Mouse (Mus musculus) kidney, embryonic 15.5 days (tissue): ENCODE measurements around the gene Rptor. TPM values are rescaled to one million over a fixed set of nuclear protein-coding genes. Genes with fewer than 3 reads are reported as not detected.
A peak's percentile ranks its signal among the peaks of the same experiment; 100 is the strongest.
"Not testable (repeated sequence)": the region's sequence is repeated elsewhere in the genome, so short reads cannot be mapped to it uniquely, and the experiment has no call there.

ENCODE experiments used
- ATAC-seq: fragments of 200-750 bp; cut with Nextera tagmentation; replicated peaks from 2 replicates; pipeline ENCODE4 v1.8.0; 2017; ENCODE audit warnings: moderate TSS enrichment; ENCODE audit not compliant: low FRiP score
- H3K27ac ChIP-seq: fragments of 300-500 bp; sonication (generic); 2 replicates; pipeline ENCODE4 v1.5.1; 2015; ENCODE audit warnings: mild to moderate bottlenecking, inconsistent platforms
- H3K27me3 ChIP-seq: fragments of 300-500 bp; sonication (generic); 2 replicates; pipeline ENCODE4 v1.6.1; 2015; ENCODE audit warnings: inconsistent platforms
- H3K36me3 ChIP-seq: fragments of 300-500 bp; sonication (generic); 2 replicates; pipeline ENCODE4 v1.6.1; 2015; ENCODE audit warnings: inconsistent platforms
- H3K4me1 ChIP-seq: fragments of 300-500 bp; sonication (generic); 2 replicates; pipeline ENCODE4 v1.6.1; 2015; ENCODE audit warnings: inconsistent platforms
- H3K4me2 ChIP-seq: fragments of 300-500 bp; sonication (generic); 2 replicates; pipeline ENCODE4 v1.6.1; 2015; ENCODE audit warnings: moderate library complexity, mild to moderate bottlenecking, inconsistent platforms
- H3K4me3 ChIP-seq: fragments of 300-500 bp; sonication (generic); replicated peaks from 2 replicates; pipeline ENCODE4 v1.5.1; 2015; ENCODE audit warnings: mild to moderate bottlenecking, inconsistent platforms
- H3K9ac ChIP-seq: fragments of 300-500 bp; sonication (generic); 2 replicates; pipeline ENCODE4 v1.6.1; 2015; ENCODE audit warnings: mild to moderate bottlenecking, inconsistent platforms
- H3K9me3 ChIP-seq: fragments of 300-500 bp; sonication (generic); replicated peaks from 2 replicates; pipeline ENCODE4 v1.6.1; 2016; ENCODE audit warnings: inconsistent platforms
- WGBS: fragments of 180-500 bp; shearing (Covaris S2); methylation state at CpG from one replicate; pipeline ENCODE4 v1.1.7; 2015; ENCODE audit warnings: mixed read lengths; 5-methylcytosine and 5-hydroxymethylcytosine counted together
- polyA plus RNA-seq: library from polyadenylated mRNA; unstranded; fragments of >200 nt; fragmentation: Nextera tagmentation; extraction: Ambion mirVana; gene quantifications from 2 replicates; pipeline ENCODE4 v1.2.1, GENCODE M21; 2015

Rptor gene
- polyA plus RNA-seq, 1 experiment from 2014 or later: 13.1 TPM

DNA sequence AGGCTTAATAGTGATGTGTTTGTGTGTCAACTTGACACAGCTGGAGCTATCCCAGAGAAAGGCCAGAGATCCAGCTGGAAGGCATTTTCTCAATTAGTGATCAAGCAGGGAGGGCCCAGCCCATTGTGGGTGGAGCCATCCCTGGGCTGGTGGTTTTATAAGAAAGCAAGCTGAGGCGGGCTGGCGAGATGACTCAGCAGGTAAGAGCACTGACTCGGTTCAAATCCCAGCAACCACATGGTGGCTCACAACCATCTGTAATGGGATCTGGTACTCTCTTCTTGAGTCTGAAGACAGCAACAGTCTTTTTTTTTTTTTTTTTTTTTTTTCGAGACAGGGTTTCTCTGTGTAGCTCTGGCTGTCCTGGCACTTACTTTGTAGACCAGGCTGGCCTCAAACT, 58.8 kb downstream of the Rptor start:
- not testable (repeated sequence) for ATAC-seq, H3K27ac ChIP-seq, H3K36me3 ChIP-seq, H3K4me2 ChIP-seq, H3K9me3 ChIP-seq, H3K27me3 ChIP-seq, H3K9ac ChIP-seq, H3K4me3 ChIP-seq
- 57% methylated on average over 4 of the region's 4 CpGs for WGBS
- H3K4me1 ChIP-seq: peaks cover 34% of the 10 kb centered on the region

DNA sequence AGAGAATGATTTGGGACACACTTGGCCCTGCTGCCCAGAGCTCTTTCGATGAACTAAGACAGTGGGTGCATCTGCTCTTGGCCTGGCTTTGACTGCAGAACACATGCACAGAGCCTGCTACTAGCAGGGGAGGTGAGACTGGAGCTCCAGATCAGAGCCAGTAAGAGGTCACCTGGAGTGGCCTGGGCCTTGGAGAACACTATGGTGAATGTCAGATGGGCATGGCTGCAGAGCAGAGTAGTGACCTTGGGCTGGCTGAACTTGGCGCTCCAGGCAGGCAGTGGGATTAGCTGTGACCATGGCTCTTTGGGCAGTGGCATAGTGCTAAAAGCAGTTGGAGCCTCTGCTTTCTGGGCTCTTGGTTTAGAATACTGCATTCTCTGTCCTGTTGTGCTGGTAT, 61.2 kb downstream of the Rptor start:
- H3K27ac ChIP-seq: no peak overlapping the region
- no peaks in the 10 kb centered on the region for H3K27me3 ChIP-seq
- no peak overlapping the region for H3K9ac ChIP-seq
- no peaks in the 10 kb centered on the region for H3K36me3 ChIP-seq
- H3K4me2 ChIP-seq: no peak overlapping the region
- WGBS: 91% methylated on average over 2 of the region's 2 CpGs
- H3K4me3 ChIP-seq: no peak overlapping the region
- ATAC-seq: no peak
- H3K4me1 ChIP-seq: peaks cover 45% of the 10 kb centered on the region
- no peaks in the 10 kb centered on the region for H3K9me3 ChIP-seq

DNA sequence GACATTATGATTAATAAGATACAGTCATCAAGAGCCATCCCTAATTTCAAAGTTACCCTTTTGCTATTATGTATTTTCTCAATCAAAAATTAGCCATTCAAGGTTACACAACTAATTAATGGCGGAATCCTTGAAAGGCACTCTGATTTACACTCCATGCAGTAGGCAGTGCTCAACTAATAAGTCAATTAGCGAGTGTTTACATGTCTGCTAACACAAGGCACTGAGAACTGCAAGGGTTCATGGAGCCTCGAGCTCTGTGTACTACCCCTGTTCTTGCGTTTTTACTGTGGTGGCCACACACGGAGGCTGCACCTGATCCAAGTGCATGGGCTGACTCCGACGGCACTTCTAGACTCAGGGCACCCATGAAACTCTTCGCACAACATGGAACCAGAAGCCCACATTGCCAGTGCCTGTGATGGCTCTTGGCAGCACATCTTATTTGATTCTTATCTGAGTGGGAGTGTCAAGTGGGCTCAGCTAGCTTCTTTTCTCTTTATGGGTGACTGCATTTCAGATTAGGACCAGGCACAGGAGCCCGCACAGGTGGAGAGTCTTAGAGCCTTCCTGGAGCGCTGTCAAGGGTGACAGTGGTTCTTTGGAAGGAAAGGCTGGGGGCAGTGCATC, 62.1 kb downstream of the Rptor start:
- H3K4me1 ChIP-seq: peaks cover 49% of the 10 kb centered on the region
- H3K27me3 ChIP-seq: no peaks in the 10 kb centered on the region
- H3K36me3 ChIP-seq: no peaks in the 10 kb centered on the region
- H3K4me2 ChIP-seq: no peak overlapping the region
- H3K4me3 ChIP-seq: no peak overlapping the region
- H3K9ac ChIP-seq: no peak overlapping the region
- no peaks in the 10 kb centered on the region for H3K9me3 ChIP-seq
- ATAC-seq: no peak
- no peak overlapping the region for H3K27ac ChIP-seq
- 64% methylated on average over 10 of the region's 10 CpGs for WGBS

DNA sequence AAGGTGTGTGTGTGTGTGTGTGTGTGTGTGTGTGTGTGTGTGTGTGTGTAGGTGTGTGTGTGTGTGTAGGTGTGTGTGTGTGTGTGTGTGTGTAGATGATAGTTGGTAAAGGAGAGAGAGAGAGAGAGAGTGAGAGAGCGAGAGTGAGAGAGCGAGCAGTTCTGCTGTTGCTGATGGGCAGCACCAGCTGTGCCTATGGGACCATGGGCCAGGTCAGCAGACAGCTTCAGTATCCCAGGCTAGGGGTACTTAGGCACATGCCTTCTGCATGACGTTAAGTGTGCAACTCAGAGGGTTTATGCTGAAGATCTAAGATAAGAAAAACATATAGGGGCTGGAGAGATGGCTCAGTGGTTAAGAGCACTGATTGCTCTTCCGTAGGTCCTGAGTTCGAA, 62.6 kb downstream of the Rptor start:
- no peak for ATAC-seq

DNA sequence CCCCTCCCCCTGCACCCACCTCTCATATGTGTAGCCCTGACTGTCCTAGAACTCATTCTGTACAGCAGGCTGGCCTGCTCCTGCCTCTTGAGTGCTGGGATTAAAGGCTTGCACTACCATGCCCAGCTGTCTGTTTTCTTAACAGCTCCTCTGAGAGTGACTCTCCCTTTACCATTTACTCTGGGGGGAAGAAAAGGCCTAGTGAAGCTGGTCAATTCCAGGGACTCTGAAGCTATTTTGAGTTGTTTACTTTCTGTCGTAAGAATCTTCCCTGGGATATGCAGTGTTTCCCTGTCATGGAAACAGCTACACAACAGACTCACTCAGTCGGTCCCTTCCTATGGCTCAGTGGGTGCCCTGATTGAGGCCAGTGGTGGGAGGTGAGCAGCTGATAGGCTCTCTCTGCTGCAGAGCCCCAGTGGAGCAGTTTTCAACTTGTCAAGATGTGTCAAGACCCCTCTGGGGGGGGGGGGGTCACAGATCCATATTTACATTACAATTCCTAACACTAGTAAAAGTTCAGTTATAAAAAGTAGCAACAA, 63.9 kb downstream of the Rptor start:
- 22% methylated on average over 2 of the region's 2 CpGs for WGBS
- no peaks in the 10 kb centered on the region for H3K36me3 ChIP-seq
- ATAC-seq: no peak
- H3K4me2 ChIP-seq: no peak overlapping the region
- peaks cover 49% of the 10 kb centered on the region for H3K4me1 ChIP-seq
- no peak overlapping the region for H3K9ac ChIP-seq
- H3K9me3 ChIP-seq: no peaks in the 10 kb centered on the region
- no peak overlapping the region for H3K4me3 ChIP-seq
- H3K27ac ChIP-seq: no peak overlapping the region
- no peaks in the 10 kb centered on the region for H3K27me3 ChIP-seq

More for the DNA sequence above, 62.6 kb downstream of the Rptor start:
- no peak overlapping the region for H3K9ac ChIP-seq
- H3K36me3 ChIP-seq: no peaks in the 10 kb centered on the region
- no peaks in the 10 kb centered on the region for H3K27me3 ChIP-seq
- peaks cover 49% of the 10 kb centered on the region for H3K4me1 ChIP-seq
- no peak overlapping the region for H3K4me2 ChIP-seq
- no peaks in the 10 kb centered on the region for H3K9me3 ChIP-seq
- no peak overlapping the region for H3K4me3 ChIP-seq
- WGBS: 84% methylated on average over 5 of the region's 5 CpGs
- no peak overlapping the region for H3K27ac ChIP-seq

DNA sequence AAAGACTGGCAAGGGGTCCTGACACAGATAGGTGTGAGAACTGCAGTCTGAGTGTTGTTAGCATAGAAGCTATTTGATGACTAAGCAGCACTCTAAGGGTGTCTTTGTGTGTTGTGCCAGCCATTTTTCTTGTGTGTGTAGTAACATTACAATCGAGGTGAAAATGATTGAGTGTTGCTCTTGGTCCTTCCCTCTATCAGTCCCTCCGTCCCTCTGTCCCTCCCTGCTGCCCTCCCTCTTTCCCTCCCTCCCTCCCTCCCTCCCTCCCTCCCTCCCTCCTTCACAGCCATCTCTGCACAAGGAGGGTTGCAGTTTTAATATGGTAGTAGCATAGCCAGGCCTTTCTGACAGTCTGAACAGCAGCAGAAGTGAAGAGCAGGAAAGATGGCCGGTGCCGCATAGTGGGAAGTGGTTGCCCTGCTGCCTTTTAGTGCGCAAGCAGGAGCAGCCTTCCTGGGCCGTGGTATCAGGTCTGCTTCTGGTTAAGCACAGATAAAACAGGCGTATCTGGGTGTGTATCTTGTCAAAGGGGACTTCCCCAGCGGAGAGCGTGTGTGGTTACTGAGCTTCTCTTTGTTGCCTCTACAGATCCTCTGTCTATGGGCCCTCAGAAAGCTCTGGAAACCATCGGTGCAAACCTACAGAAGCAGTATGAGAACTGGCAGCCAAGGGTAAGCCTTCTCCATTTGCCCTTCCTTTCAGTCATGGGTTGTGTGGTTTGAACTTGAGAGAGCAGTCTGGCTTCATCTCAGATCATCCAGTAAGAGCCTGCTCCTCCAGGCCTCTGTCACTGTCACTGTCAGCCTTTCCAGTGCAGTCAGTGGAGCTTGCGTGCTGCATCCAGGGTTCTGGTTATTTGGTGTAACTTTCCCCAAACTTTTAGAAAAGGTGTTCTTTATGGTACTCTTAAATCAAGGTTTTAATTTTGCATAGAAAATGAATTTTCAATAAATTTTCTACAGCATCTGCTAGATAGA, 68.3 kb downstream of the Rptor start:
- no peaks in the 10 kb centered on the region for H3K9me3 ChIP-seq
- no peak overlapping the region for H3K9ac ChIP-seq
- H3K4me1 ChIP-seq: peaks cover 36% of the 10 kb centered on the region
- H3K27me3 ChIP-seq: no peaks in the 10 kb centered on the region
- H3K27ac ChIP-seq: no peak overlapping the region
- H3K4me3 ChIP-seq: no peak overlapping the region
- WGBS: 80% methylated on average over 11 of the region's 11 CpGs
- H3K36me3 ChIP-seq: peaks cover 4% of the 10 kb centered on the region; the same call in 1 of the 2 replicates
- no peak overlapping the region for H3K4me2 ChIP-seq
- ATAC-seq: no peak; the same call in 1 of the 2 replicates

DNA sequence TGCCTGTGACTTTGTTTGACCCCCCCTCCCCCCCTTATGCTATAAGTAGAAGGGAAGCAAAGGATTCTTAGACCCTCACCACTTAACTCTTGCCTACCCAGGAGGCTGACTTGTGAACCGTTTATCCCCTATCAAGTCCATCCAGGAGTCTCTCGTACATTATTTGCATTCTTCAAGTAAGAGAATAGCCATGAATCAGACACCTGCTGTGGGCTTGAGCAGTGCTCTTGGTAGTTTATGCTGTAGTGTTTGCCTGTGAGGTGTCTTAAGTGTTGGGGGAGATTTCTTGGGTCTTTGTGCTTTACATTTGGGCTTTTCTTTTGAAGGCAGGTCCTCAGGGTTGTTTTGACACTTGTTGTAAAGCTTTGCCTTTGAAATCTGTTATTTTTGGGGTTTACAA, 69.3 kb downstream of the Rptor start:
- Histone ChIP-seq H3K4me2 (no peak overlapping the region), H3K27me3 (no peaks in the 10 kb centered on the region), H3K4me3 (no peak overlapping the region), H3K9me3 (no peaks in the 10 kb centered on the region), H3K4me1 (peaks cover 38% of the 10 kb centered on the region), H3K9ac (no peak overlapping the region), H3K27ac (no peak overlapping the region), H3K36me3 (peaks cover 4% of the 10 kb centered on the region; the same call in 1 of the 2 replicates)
- 60% methylated on average over 2 of the region's 2 CpGs for WGBS
- no peak for ATAC-seq

DNA sequence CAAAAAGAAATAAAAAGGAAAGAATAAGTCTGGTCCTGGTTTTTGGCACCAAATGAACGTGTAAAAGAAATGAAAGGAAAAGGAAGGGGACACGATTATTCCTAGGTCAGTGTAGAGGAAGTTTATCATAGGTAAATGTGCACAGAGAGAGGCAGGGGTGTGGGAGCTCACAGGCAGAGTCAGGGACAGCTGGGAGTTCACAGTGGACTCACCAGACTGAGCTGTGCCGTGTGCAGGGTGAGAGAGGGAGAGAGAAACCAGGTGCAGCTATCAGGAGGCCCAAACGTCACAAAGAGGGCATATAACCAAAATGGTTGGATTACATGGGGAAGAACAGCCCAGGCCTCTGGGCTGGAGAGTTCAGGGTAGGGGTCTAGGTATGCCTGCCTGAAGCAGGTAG, 70.1 kb downstream of the Rptor start:
- Histone ChIP-seq H3K9me3 (no peaks in the 10 kb centered on the region), H3K4me2 (no peak overlapping the region), H3K27me3 (no peaks in the 10 kb centered on the region), H3K4me1 (peaks cover 41% of the 10 kb centered on the region), H3K4me3 (no peak overlapping the region), H3K27ac (no peak overlapping the region), H3K36me3 (peaks cover 4% of the 10 kb centered on the region; the same call in 1 of the 2 replicates), H3K9ac (no peak overlapping the region)
- no peak for ATAC-seq
- WGBS: 69% methylated on average over 4 of the region's 4 CpGs

DNA sequence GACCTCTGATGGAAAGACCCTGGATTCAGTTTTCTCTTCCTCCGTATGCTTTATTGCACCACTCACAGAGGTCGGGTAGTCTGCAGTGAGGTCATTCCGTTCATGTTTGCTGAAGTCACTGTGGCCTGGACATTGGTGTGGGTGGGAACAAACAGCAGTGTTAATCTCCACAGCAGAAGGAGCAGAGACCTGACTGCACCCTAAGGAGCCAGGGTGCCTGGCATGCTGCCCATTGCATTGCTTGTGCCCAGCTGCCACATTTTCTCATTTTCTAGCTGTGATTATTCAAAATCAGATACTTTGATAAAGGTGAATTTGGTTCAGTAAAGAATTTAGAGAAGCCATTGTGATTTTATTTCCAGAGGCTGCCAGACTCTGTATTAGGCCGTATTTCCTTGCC, 72.1 kb downstream of the Rptor start:
- H3K36me3 ChIP-seq: peaks cover 4% of the 10 kb centered on the region; the same call in 1 of the 2 replicates
- no peaks in the 10 kb centered on the region for H3K9me3 ChIP-seq
- H3K9ac ChIP-seq: no peak overlapping the region
- 57% methylated on average over 4 of the region's 4 CpGs for WGBS
- no peak overlapping the region for H3K4me2 ChIP-seq
- peaks cover 34% of the 10 kb centered on the region for H3K4me1 ChIP-seq
- H3K27ac ChIP-seq: no peak overlapping the region
- no peak overlapping the region for H3K4me3 ChIP-seq
- no peak for ATAC-seq
- no peaks in the 10 kb centered on the region for H3K27me3 ChIP-seq

DNA sequence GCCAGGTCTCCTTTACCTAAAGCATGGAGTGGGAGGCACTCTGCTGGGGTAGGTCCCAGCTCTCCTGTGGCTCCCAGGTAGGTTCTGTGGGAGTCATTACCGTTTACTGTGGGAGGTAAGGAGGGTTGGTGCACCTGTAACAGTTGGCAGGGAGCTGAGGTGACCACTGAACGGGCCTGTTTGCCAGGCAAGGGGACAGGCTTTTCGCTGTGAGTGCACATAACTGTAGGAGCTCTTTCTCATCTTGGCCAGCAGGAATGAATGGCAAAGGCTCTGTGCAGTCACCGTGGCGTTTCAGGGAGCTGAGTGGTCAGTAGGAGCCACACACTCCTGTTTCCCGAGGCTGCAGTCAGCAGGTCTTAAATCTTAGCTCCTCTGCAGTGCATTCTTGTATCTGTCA, 72.8 kb downstream of the Rptor start:
- Histone ChIP-seq H3K4me1 (peaks cover 34% of the 10 kb centered on the region), H3K27ac (no peak overlapping the region), H3K36me3 (peaks cover 4% of the 10 kb centered on the region; the same call in 1 of the 2 replicates), H3K9me3 (no peaks in the 10 kb centered on the region), H3K4me2 (no peak overlapping the region), H3K4me3 (no peak overlapping the region), H3K9ac (no peak overlapping the region), H3K27me3 (no peaks in the 10 kb centered on the region)
- WGBS: 43% methylated on average over 6 of the region's 6 CpGs
- ATAC-seq: no peak

DNA sequence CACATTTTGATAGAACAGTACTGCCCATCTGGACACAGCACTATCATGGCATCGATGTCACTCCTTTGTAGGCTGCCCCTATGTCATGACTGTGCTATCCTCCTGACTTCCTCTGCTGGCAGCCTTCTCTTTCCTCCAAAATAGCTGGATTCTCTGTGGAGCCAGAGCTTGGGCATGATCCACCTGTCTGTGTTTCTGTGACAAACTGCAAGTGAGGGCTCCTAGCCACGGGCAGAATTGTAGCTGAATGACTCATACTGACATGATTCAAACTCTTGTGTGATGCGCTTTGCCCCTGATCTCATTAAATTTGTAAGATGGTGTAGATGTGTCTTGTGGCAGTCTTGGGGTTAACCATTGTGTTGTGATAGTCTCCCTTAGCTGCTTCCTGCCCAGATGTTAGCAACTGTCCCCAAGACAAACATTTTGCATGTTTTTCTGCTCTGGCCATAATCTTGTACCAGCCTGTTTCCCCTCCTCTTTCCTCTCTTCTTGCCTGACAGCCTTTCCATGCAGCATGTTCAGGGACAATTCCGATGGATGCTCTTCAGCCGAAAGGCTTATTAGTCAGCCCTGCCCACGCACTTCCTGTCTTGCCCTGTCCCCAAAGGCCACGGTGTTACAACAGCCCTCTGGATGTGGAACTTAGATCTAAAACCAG, 74.2 kb downstream of the Rptor start:
- no peak for ATAC-seq

More for the DNA sequence above, 74.2 kb downstream of the Rptor start:
- Histone ChIP-seq H3K4me3 (no peak overlapping the region), H3K27ac (0 out of 2 replicates have a peak overlapping the region, but pooled peaks have one; percentile 2), H3K9ac (no peak overlapping the region), H3K36me3 (peaks cover 4% of the 10 kb centered on the region; the same call in 1 of the 2 replicates), H3K4me2 (no peak overlapping the region), H3K9me3 (no peaks in the 10 kb centered on the region), H3K27me3 (no peaks in the 10 kb centered on the region), H3K4me1 (peaks cover 41% of the 10 kb centered on the region)
- WGBS: 35% methylated on average over 7 of the region's 7 CpGs
